Mouse (Mus musculus) forebrain, embryonic 14.5 days (tissue): ENCODE measurements around the gene Gnaz. TPM values are rescaled to one million over a fixed set of nuclear protein-coding genes. Genes with fewer than 3 reads are reported as not detected.

ENCODE experiments used
- ATAC-seq: fragments of 200-750 bp; cut with Nextera tagmentation; 2 replicates; pipeline ENCODE4 v1.8.0; 2017; ENCODE audit warnings: mild to moderate bottlenecking, moderate library complexity
- DNase-seq: peaks from one replicate; pipeline ENCODE4 v3.0.0-alpha.2; 2015; ENCODE audit warnings: low spot score
- H3K27ac ChIP-seq: fragments of 300-500 bp; sonication (generic); 2 replicates; pipeline ENCODE4 v1.5.1; 2014; ENCODE audit warnings: low read depth, mild to moderate bottlenecking, control low read depth, low read length, moderate library complexity
- H3K27me3 ChIP-seq: fragments of 300-500 bp; sonication (generic); replicated peaks from 2 replicates; pipeline ENCODE4 v1.6.1; 2014; ENCODE audit warnings: low read length, control low read depth, mixed read lengths; ENCODE audit not compliant: control insufficient read depth, insufficient read depth
- H3K36me3 ChIP-seq: fragments of 300-500 bp; sonication (generic); 2 replicates; pipeline ENCODE4 v1.6.1; 2014; ENCODE audit warnings: low read length, control low read depth; ENCODE audit not compliant: control insufficient read depth, insufficient read depth
- H3K4me1 ChIP-seq: fragments of 300-500 bp; sonication (generic); 2 replicates; pipeline ENCODE4 v1.6.1; 2014; ENCODE audit warnings: antibody characterized with exemption, low read length, control low read depth; ENCODE audit not compliant: control insufficient read depth, insufficient read depth
- H3K4me2 ChIP-seq: fragments of 300-500 bp; sonication (generic); 2 replicates; pipeline ENCODE4 v1.6.1; 2014; ENCODE audit warnings: mild to moderate bottlenecking, control low read depth, low read length
- H3K4me3 ChIP-seq: fragments of 300-500 bp; sonication (generic); 2 replicates; pipeline ENCODE4 v1.5.1; 2014; ENCODE audit warnings: low read depth, low read length, control low read depth
- H3K9ac ChIP-seq: fragments of 300-500 bp; sonication (generic); 2 replicates; pipeline ENCODE4 v1.6.1; 2014; ENCODE audit warnings: mild to moderate bottlenecking, low read length, control low read depth, moderate library complexity
- H3K9me3 ChIP-seq: fragments of 300-500 bp; sonication (generic); replicated peaks from 2 replicates; pipeline ENCODE4 v1.6.1; 2016; ENCODE audit warnings: low read length, control low read depth, mixed read lengths; ENCODE audit not compliant: control insufficient read depth
- WGBS: fragments of 180-500 bp; shearing (Covaris S2); extraction: QIAGEN DNeasy Blood & Tissue Kit; methylation state at CpG from one replicate; pipeline ENCODE4 v1.1.7; 2014; 5-methylcytosine and 5-hydroxymethylcytosine counted together
- polyA plus RNA-seq: library from polyadenylated mRNA; unstranded; fragments of >200 nt; fragmentation: Nextera tagmentation; extraction: Ambion mirVana; gene quantifications from 2 replicates; pipeline ENCODE4 v1.2.1, GENCODE M21; 2014

Gnaz gene
- polyA plus RNA-seq, 1 experiment from 2014 or later: 23.7 TPM

GRCm38 (mm10) chr10:74930541-74930940 is 36.4 kb upstream of the Gnaz start:
- no peaks in the 10 kb centered on the region for H3K36me3 ChIP-seq
- WGBS: 84% methylated on average over 3 of the region's 3 CpGs
- DNase-seq (peak; percentile 40), ATAC-seq (no peak)
- H3K9ac ChIP-seq: no peak overlapping the region
- no peak overlapping the region for H3K4me3 ChIP-seq
- H3K4me2 ChIP-seq: no peak overlapping the region
- no peak overlapping the region for H3K27ac ChIP-seq
- H3K4me1 ChIP-seq: peaks cover 3% of the 10 kb centered on the region
- H3K27me3 ChIP-seq: no peaks in the 10 kb centered on the region
- H3K9me3 ChIP-seq: no peaks in the 10 kb centered on the region

GRCm38 (mm10) chr10:74931631-74932030 is 35.3 kb upstream of the Gnaz start:
- Histone ChIP-seq H3K4me2 (no peak overlapping the region), H3K4me3 (no peak overlapping the region), H3K27ac (no peak overlapping the region), H3K9ac (no peak overlapping the region), H3K9me3 (no peaks in the 10 kb centered on the region), H3K4me1 (peaks cover 3% of the 10 kb centered on the region; the same call in 1 of the 2 replicates), H3K36me3 (no peaks in the 10 kb centered on the region), H3K27me3 (no peaks in the 10 kb centered on the region)
- no peak for DNase-seq
- ATAC-seq: no peak
- WGBS: 87% methylated on average over 6 of the region's 6 CpGs

GRCm38 (mm10) chr10:74932487-74932886 is 34.5 kb upstream of the Gnaz start:
- DNase-seq (no peak), ATAC-seq (no peak)
- Histone ChIP-seq H3K36me3 (no peaks in the 10 kb centered on the region), H3K9me3 (no peaks in the 10 kb centered on the region), H3K27ac (no peak overlapping the region), H3K4me3 (no peak overlapping the region), H3K4me2 (no peak overlapping the region), H3K27me3 (no peaks in the 10 kb centered on the region), H3K9ac (no peak overlapping the region), H3K4me1 (peaks cover 3% of the 10 kb centered on the region; the same call in 1 of the 2 replicates)
- 85% methylated on average over 6 of the region's 6 CpGs for WGBS

GRCm38 (mm10) chr10:74933548-74934190 is 33.3 kb upstream of the Gnaz start:
- peak; percentile 83 for DNase-seq
- H3K4me2 ChIP-seq: no peak overlapping the region
- H3K27me3 ChIP-seq: no peaks in the 10 kb centered on the region
- 70% methylated on average over 19 of the region's 19 CpGs for WGBS
- H3K4me3 ChIP-seq: no peak overlapping the region
- H3K4me1 ChIP-seq: peaks cover 3% of the 10 kb centered on the region; the same call in 1 of the 2 replicates
- no peaks in the 10 kb centered on the region for H3K9me3 ChIP-seq
- peak; percentile 56 for ATAC-seq
- H3K27ac ChIP-seq: no peak overlapping the region
- H3K36me3 ChIP-seq: no peaks in the 10 kb centered on the region
- H3K9ac ChIP-seq: no peak overlapping the region

- no peak overlapping the region for H3K27ac ChIP-seq
- no peak overlapping the region for H3K4me2 ChIP-seq
- WGBS: 84% methylated on average over 12 of the region's 12 CpGs
- no peak for ATAC-seq
- H3K9me3 ChIP-seq: no peaks in the 10 kb centered on the region
- peaks cover 3% of the 10 kb centered on the region; the same call in 1 of the 2 replicates for H3K4me1 ChIP-seq
- H3K4me3 ChIP-seq: no peak overlapping the region
- H3K36me3 ChIP-seq: no peaks in the 10 kb centered on the region
- no peak overlapping the region for H3K9ac ChIP-seq
- no peak for DNase-seq
- no peaks in the 10 kb centered on the region for H3K27me3 ChIP-seq
Measured at GRCm38 (mm10) chr10:74934521-74934920, 32.5 kb upstream of the Gnaz start.

- DNase-seq (peak; percentile 30), ATAC-seq (no peak)
- Histone ChIP-seq H3K9ac (no peak overlapping the region), H3K27ac (no peak overlapping the region), H3K4me2 (no peak overlapping the region), H3K4me3 (no peak overlapping the region), H3K4me1 (peaks cover 3% of the 10 kb centered on the region; the same call in 1 of the 2 replicates), H3K9me3 (no peaks in the 10 kb centered on the region), H3K36me3 (no peaks in the 10 kb centered on the region), H3K27me3 (no peaks in the 10 kb centered on the region)
- WGBS: 29% methylated on average over 6 of the region's 6 CpGs
Measured at GRCm38 (mm10) chr10:74935016-74935415, 32.0 kb upstream of the Gnaz start.

GRCm38 (mm10) chr10:74937003-74937790 is 29.8 kb upstream of the Gnaz start:
- DNase-seq (peak; percentile 80), ATAC-seq (peak; percentile 58; the same call in 1 of the 2 replicates)
- no peak overlapping the region for H3K9ac ChIP-seq
- H3K27ac ChIP-seq: no peak overlapping the region
- H3K4me2 ChIP-seq: no peak overlapping the region
- H3K9me3 ChIP-seq: no peaks in the 10 kb centered on the region
- no peak overlapping the region for H3K4me3 ChIP-seq
- H3K4me1 ChIP-seq: peaks cover 3% of the 10 kb centered on the region; the same call in 1 of the 2 replicates
- WGBS: 81% methylated on average over 10 of the region's 10 CpGs
- no peaks in the 10 kb centered on the region for H3K27me3 ChIP-seq
- H3K36me3 ChIP-seq: no peaks in the 10 kb centered on the region

- Histone ChIP-seq H3K9me3 (no peaks in the 10 kb centered on the region), H3K4me3 (no peak overlapping the region), H3K4me1 (peaks cover 3% of the 10 kb centered on the region; the same call in 1 of the 2 replicates), H3K27ac (no peak overlapping the region), H3K27me3 (no peaks in the 10 kb centered on the region), H3K4me2 (no peak overlapping the region), H3K9ac (no peak overlapping the region), H3K36me3 (no peaks in the 10 kb centered on the region)
- DNase-seq (no peak), ATAC-seq (no peak)
- 68% methylated on average over 5 of the region's 5 CpGs for WGBS
Measured at GRCm38 (mm10) chr10:74938410-74938809, 28.6 kb upstream of the Gnaz start.

- Histone ChIP-seq H3K4me2 (no peak overlapping the region), H3K27me3 (no peaks in the 10 kb centered on the region), H3K4me1 (no peaks in the 10 kb centered on the region), H3K9me3 (no peaks in the 10 kb centered on the region), H3K27ac (no peak overlapping the region), H3K4me3 (no peak overlapping the region), H3K9ac (no peak overlapping the region), H3K36me3 (no peaks in the 10 kb centered on the region)
- DNase-seq: no peak
- ATAC-seq: no peak
- WGBS: 62% methylated on average over 3 of the region's 3 CpGs
Measured at GRCm38 (mm10) chr10:74939300-74939699, 27.7 kb upstream of the Gnaz start.
